Mouse (Mus musculus): ENCODE data around the gene Slc16a13. TPM values are rescaled to one million over a fixed set of nuclear protein-coding genes. Genes with fewer than 3 reads are reported as not detected.

Slc16a13 gene
- total and polyA plus RNA-seq, 2 experiments = 1.3 to 3.3 TPM

GRCm38 (mm10) chr11:70229260-70230010, 8.6 kb upstream of the Slc16a13 start, which contains the start of gene Bcl6b:
Gene Bcl6b (minus strand): TSS chr11:70229798.
- H3K36me3 ChIP-seq (ENCODE audit: control insufficient read depth, insufficient read depth, low read length) = no peaks in the 10 kb centered on the region
- H3K27me3 ChIP-seq (ENCODE audit: control insufficient read depth, insufficient read depth, low read length) = no peaks in the 10 kb centered on the region
- H3K27ac ChIP-seq (replicated peaks; ENCODE audit: insufficient read depth, low read depth, low read length) = peak within 1 kb of the TSS; percentile 42
- peak within 1 kb of the TSS; percentile 44 for H3K9ac ChIP-seq (ENCODE audit: low read depth, low read length)
- H3K79me2 ChIP-seq (ENCODE audit: control insufficient read depth, insufficient read depth, low read length) = no peaks in the 10 kb centered on the region
- H3K4me3 ChIP-seq (ENCODE audit: insufficient read depth, low read depth, low read length) = peak within 1 kb of the TSS; percentile 54
- WGBS = 7% methylated on average over 39 of the region's 39 CpGs
- DNase-seq (ENCODE audit: extremely low read depth, low read depth, low spot score) = no peak
- TF ChIP-seq POLR2A (IDR thresholded peaks at IDR 0.05; ENCODE audit: extremely low read depth, insufficient read depth, low read length) (no peak), CTCF (IDR thresholded peaks at IDR 0.05; ENCODE audit: low read depth, low read length) (no peak)
- no peaks in the 10 kb centered on the region; the same call in 1 of the 2 replicates for H3K4me1 ChIP-seq (ENCODE audit: control insufficient read depth, insufficient read depth, low read length)

- Histone ChIP-seq H3K27ac (replicated peaks; ENCODE audit: insufficient read depth, low read depth, low read length) (peak overlapping the region; percentile 42), H3K27me3 (ENCODE audit: control insufficient read depth, insufficient read depth, low read length) (no peaks in the 10 kb centered on the region), H3K36me3 (ENCODE audit: control insufficient read depth, insufficient read depth, low read length) (no peaks in the 10 kb centered on the region), H3K4me3 (ENCODE audit: insufficient read depth, low read depth, low read length) (peak overlapping the region; percentile 54), H3K79me2 (ENCODE audit: control insufficient read depth, insufficient read depth, low read length) (no peaks in the 10 kb centered on the region), H3K9ac (ENCODE audit: low read depth, low read length) (peak overlapping the region; percentile 44), H3K4me1 (ENCODE audit: control insufficient read depth, insufficient read depth, low read length) (no peaks in the 10 kb centered on the region; the same call in 1 of the 2 replicates)
- TF ChIP-seq CTCF (IDR thresholded peaks at IDR 0.05; ENCODE audit: low read depth, low read length) = no peak
- TF ChIP-seq POLR2A (IDR thresholded peaks at IDR 0.05; ENCODE audit: extremely low read depth, insufficient read depth, low read length) = 0 out of 2 replicates have a peak, but pooled peaks have one; percentile 37
- 2% methylated on average over 19 of the region's 19 CpGs for WGBS
- peak; percentile 37 for DNase-seq (ENCODE audit: extremely low read depth, low read depth, low spot score)
Observed at GRCm38 (mm10) chr11:70228828-70229227, 8.0 kb upstream of the Slc16a13 start.

GRCm38 (mm10) chr11:70227661-70228245, 6.9 kb upstream of the Slc16a13 start:
- WGBS = 86% methylated on average over 4 of the region's 4 CpGs
- no peak for TF ChIP-seq CTCF (IDR thresholded peaks at IDR 0.05; ENCODE audit: low read depth, low read length)
- TF ChIP-seq POLR2A (IDR thresholded peaks at IDR 0.05; ENCODE audit: extremely low read depth, insufficient read depth, low read length) = no peak
- H3K36me3 ChIP-seq (ENCODE audit: control insufficient read depth, insufficient read depth, low read length) = no peaks in the 10 kb centered on the region
- H3K79me2 ChIP-seq (ENCODE audit: control insufficient read depth, insufficient read depth, low read length) = no peaks in the 10 kb centered on the region
- no peak overlapping the region for H3K27ac ChIP-seq (replicated peaks; ENCODE audit: insufficient read depth, low read depth, low read length)
- no peak for DNase-seq (ENCODE audit: extremely low read depth, low read depth, low spot score)
- H3K4me1 ChIP-seq (ENCODE audit: control insufficient read depth, insufficient read depth, low read length) = no peaks in the 10 kb centered on the region; the same call in 1 of the 2 replicates
- H3K9ac ChIP-seq (ENCODE audit: low read depth, low read length) = no peak overlapping the region
- no peak overlapping the region for H3K4me3 ChIP-seq (ENCODE audit: insufficient read depth, low read depth, low read length)
- H3K27me3 ChIP-seq (ENCODE audit: control insufficient read depth, insufficient read depth, low read length) = no peaks in the 10 kb centered on the region

GRCm38 (mm10) chr11:70227126-70227525, 6.3 kb upstream of the Slc16a13 start:
- H3K79me2 ChIP-seq (ENCODE audit: control insufficient read depth, insufficient read depth, low read length) = no peaks in the 10 kb centered on the region
- no peaks in the 10 kb centered on the region; the same call in 1 of the 2 replicates for H3K4me1 ChIP-seq (ENCODE audit: control insufficient read depth, insufficient read depth, low read length)
- 69% methylated on average over 5 of the region's 5 CpGs for WGBS
- no peaks in the 10 kb centered on the region for H3K36me3 ChIP-seq (ENCODE audit: control insufficient read depth, insufficient read depth, low read length)
- no peak overlapping the region for H3K9ac ChIP-seq (ENCODE audit: low read depth, low read length)
- H3K4me3 ChIP-seq (ENCODE audit: insufficient read depth, low read depth, low read length) = no peak overlapping the region
- H3K27ac ChIP-seq (replicated peaks; ENCODE audit: insufficient read depth, low read depth, low read length) = no peak overlapping the region
- DNase-seq (ENCODE audit: extremely low read depth, low read depth, low spot score) = no peak
- TF ChIP-seq POLR2A (IDR thresholded peaks at IDR 0.05; ENCODE audit: extremely low read depth, insufficient read depth, low read length) (no peak), CTCF (IDR thresholded peaks at IDR 0.05; ENCODE audit: low read depth, low read length) (no peak)
- H3K27me3 ChIP-seq (ENCODE audit: control insufficient read depth, insufficient read depth, low read length) = no peaks in the 10 kb centered on the region

- Histone ChIP-seq H3K27ac (replicated peaks; ENCODE audit: insufficient read depth, low read depth, low read length) (no peak overlapping the region), H3K4me3 (ENCODE audit: insufficient read depth, low read depth, low read length) (no peak overlapping the region), H3K27me3 (ENCODE audit: control insufficient read depth, insufficient read depth, low read length) (no peaks in the 10 kb centered on the region)
Observed at GRCm38 (mm10) chr11:70226602-70226890, 5.7 kb upstream of the Slc16a13 start.

More at GRCm38 (mm10) chr11:70226602-70226890, 5.7 kb upstream of the Slc16a13 start:
- no peak for TF ChIP-seq CTCF (IDR thresholded peaks at IDR 0.05; ENCODE audit: low read depth, low read length)
- no peak for TF ChIP-seq POLR2A (IDR thresholded peaks at IDR 0.05; ENCODE audit: extremely low read depth, insufficient read depth, low read length)
- DNase-seq (ENCODE audit: extremely low read depth, low read depth, low spot score) = no peak
- H3K4me1 ChIP-seq (ENCODE audit: control insufficient read depth, insufficient read depth, low read length) = no peaks in the 10 kb centered on the region; the same call in 1 of the 2 replicates
- WGBS = 24% methylated on average over 18 of the region's 18 CpGs
- H3K36me3 ChIP-seq (ENCODE audit: control insufficient read depth, insufficient read depth, low read length) = no peaks in the 10 kb centered on the region
- H3K9ac ChIP-seq (ENCODE audit: low read depth, low read length) = no peak overlapping the region
- no peaks in the 10 kb centered on the region for H3K79me2 ChIP-seq (ENCODE audit: control insufficient read depth, insufficient read depth, low read length)
